Mouse (Mus musculus) lung, postnatal 0 days (tissue): ENCODE measurements around the gene Nxt1. TPM values are rescaled to one million over a fixed set of nuclear protein-coding genes. Genes with fewer than 3 reads are reported as not detected.

Experiments used
- ATAC-seq: fragments of 200-750 bp; cut with Nextera tagmentation; 2 replicates; pipeline ENCODE4 v1.8.0; 2017; ENCODE audit warnings: moderate library complexity
- DNase-seq: peaks from one replicate; pipeline ENCODE4 v3.0.0-alpha.2; 2016; ENCODE audit warnings: low spot score
- H3K27ac ChIP-seq: fragments of 300-500 bp; sonication (generic); 2 replicates; pipeline ENCODE4 v1.5.1; 2014; ENCODE audit warnings: antibody characterized with exemption, mild to moderate bottlenecking, low read length, mixed read lengths
- H3K27me3 ChIP-seq: fragments of 300-500 bp; sonication (generic); replicated peaks from 2 replicates; pipeline ENCODE4 v1.6.1; 2014; ENCODE audit warnings: low read length, mixed read lengths; ENCODE audit not compliant: insufficient read depth
- H3K36me3 ChIP-seq: fragments of 300-500 bp; sonication (generic); 2 replicates; pipeline ENCODE4 v1.6.1; 2014; ENCODE audit warnings: low read length, mixed read lengths; ENCODE audit not compliant: insufficient read depth
- H3K4me1 ChIP-seq: fragments of 300-500 bp; sonication (generic); 2 replicates; pipeline ENCODE4 v1.6.1; 2014; ENCODE audit warnings: antibody characterized with exemption, low read depth, low read length, mixed read lengths; ENCODE audit not compliant: insufficient read depth
- H3K4me2 ChIP-seq: fragments of 300-500 bp; sonication (generic); replicated peaks from 2 replicates; pipeline ENCODE4 v1.6.1; 2014; ENCODE audit warnings: low read depth, mild to moderate bottlenecking, low read length, moderate library complexity, mixed read lengths
- H3K4me3 ChIP-seq: fragments of 300-500 bp; sonication (generic); 2 replicates; pipeline ENCODE4 v1.5.1; 2014; ENCODE audit warnings: low read depth, low read length
- H3K9ac ChIP-seq: fragments of 300-500 bp; sonication (generic); replicated peaks from 2 replicates; pipeline ENCODE4 v1.6.1; 2014; ENCODE audit warnings: low read depth, mild to moderate bottlenecking
- H3K9me3 ChIP-seq: fragments of 300-500 bp; sonication (generic); 2 replicates; pipeline ENCODE4 v1.6.1; 2016; ENCODE audit warnings: low read length, mixed read lengths
- CTCF ChIP-seq: IDR thresholded peaks from 2 replicates; pipeline ENCODE4 v1.5.1; 2016; ENCODE audit warnings: antibody characterized with exemption, mild to moderate bottlenecking
- EP300 ChIP-seq: IDR thresholded peaks from 2 replicates; pipeline ENCODE4 v1.6.1; 2016; ENCODE audit warnings: antibody characterized with exemption, mild to moderate bottlenecking, control low read depth
- WGBS: fragments of 180-500 bp; shearing (Covaris S2); extraction: QIAGEN DNeasy Blood & Tissue Kit; methylation state at CpG from one replicate; pipeline ENCODE4 v1.1.7; 2014; 5-methylcytosine and 5-hydroxymethylcytosine counted together
- polyA plus RNA-seq: library from polyadenylated mRNA; unstranded; fragments of >200 nt; fragmentation: Nextera tagmentation; extraction: Ambion mirVana; gene quantifications from 2 replicates; pipeline ENCODE4 v1.2.1, GENCODE M21; 2015

The Nxt1 gene
- polyA plus RNA-seq, 1 experiment from 2014 or later = 46.2 TPM

- TF ChIP-seq CTCF = no peak
- TF ChIP-seq EP300 = peak; percentile 81
- Histone ChIP-seq H3K27ac (0 out of 2 replicates have a peak overlapping the region, but pooled peaks have one; percentile 23), H3K4me3 (no peak overlapping the region), H3K4me2 (no peak overlapping the region), H3K9me3 (no peaks in the 10 kb centered on the region), H3K36me3 (peaks cover 15% of the 10 kb centered on the region), H3K27me3 (no peaks in the 10 kb centered on the region), H3K9ac (no peak overlapping the region), H3K4me1 (peaks cover 4% of the 10 kb centered on the region; the same call in 1 of the 2 replicates)
- ATAC-seq (peak; percentile 13), DNase-seq (peak; percentile 89)
- WGBS = 60% methylated on average over 3 of the region's 3 CpGs
Measured at GRCm38 (mm10) chr2:148685709-148686108, 13.3 kb downstream of the Nxt1 start.

GRCm38 (mm10) chr2:148686862-148687261 is 14.5 kb downstream of the Nxt1 start:
- H3K4me1 ChIP-seq = peaks cover under 1% of the 10 kb centered on the region; the same call in 1 of the 2 replicates
- no peaks in the 10 kb centered on the region for H3K9me3 ChIP-seq
- no peaks in the 10 kb centered on the region for H3K27me3 ChIP-seq
- no peak overlapping the region for H3K9ac ChIP-seq
- H3K36me3 ChIP-seq = peaks cover 22% of the 10 kb centered on the region
- peak; percentile 77 for ATAC-seq
- no peak for TF ChIP-seq EP300
- TF ChIP-seq CTCF = no peak
- H3K27ac ChIP-seq = no peak overlapping the region
- peak; percentile 58 for DNase-seq
- no peak overlapping the region for H3K4me2 ChIP-seq
- WGBS = 68% methylated on average over 1 of the region's 1 CpGs
- no peak overlapping the region for H3K4me3 ChIP-seq

- no peak for TF ChIP-seq CTCF
- DNase-seq (no peak), ATAC-seq (no peak)
- H3K4me1 ChIP-seq = no peaks in the 10 kb centered on the region
- peaks cover 26% of the 10 kb centered on the region for H3K36me3 ChIP-seq
- 64% methylated on average over 5 of the region's 5 CpGs for WGBS
- H3K9me3 ChIP-seq = no peaks in the 10 kb centered on the region
- H3K9ac ChIP-seq = no peak overlapping the region
- H3K4me2 ChIP-seq = no peak overlapping the region
- no peak overlapping the region for H3K27ac ChIP-seq
- H3K27me3 ChIP-seq = no peaks in the 10 kb centered on the region
- H3K4me3 ChIP-seq = no peak overlapping the region
Measured at GRCm38 (mm10) chr2:148687971-148688370, 15.6 kb downstream of the Nxt1 start.

GRCm38 (mm10) chr2:148689444-148690140 is 17.2 kb downstream of the Nxt1 start:
- Histone ChIP-seq H3K4me2 (no peak overlapping the region), H3K9ac (no peak overlapping the region), H3K4me3 (no peak overlapping the region), H3K9me3 (no peaks in the 10 kb centered on the region), H3K36me3 (peaks cover 29% of the 10 kb centered on the region), H3K27ac (no peak overlapping the region), H3K4me1 (no peaks in the 10 kb centered on the region), H3K27me3 (no peaks in the 10 kb centered on the region)
- 89% methylated on average over 6 of the region's 6 CpGs for WGBS
- no peak for DNase-seq
- TF ChIP-seq CTCF (no peak), EP300 (no peak)
- no peak for ATAC-seq

GRCm38 (mm10) chr2:148690291-148690690 is 17.9 kb downstream of the Nxt1 start:
- DNase-seq (no peak), ATAC-seq (no peak)
- Histone ChIP-seq H3K4me2 (no peak overlapping the region), H3K36me3 (peaks cover 24% of the 10 kb centered on the region), H3K4me3 (no peak overlapping the region), H3K4me1 (no peaks in the 10 kb centered on the region), H3K9ac (no peak overlapping the region), H3K9me3 (no peaks in the 10 kb centered on the region), H3K27me3 (no peaks in the 10 kb centered on the region), H3K27ac (no peak overlapping the region)
- WGBS = 94% methylated on average over 3 of the region's 3 CpGs
- no peak for TF ChIP-seq EP300
- no peak for TF ChIP-seq CTCF

- WGBS = 94% methylated on average over 5 of the region's 5 CpGs
- ATAC-seq = no peak
- no peak overlapping the region for H3K9ac ChIP-seq
- H3K4me3 ChIP-seq = no peak overlapping the region
- no peak overlapping the region for H3K27ac ChIP-seq
- H3K9me3 ChIP-seq = no peaks in the 10 kb centered on the region
- no peaks in the 10 kb centered on the region for H3K27me3 ChIP-seq
- no peak overlapping the region for H3K4me2 ChIP-seq
- DNase-seq = no peak
- H3K36me3 ChIP-seq = peaks cover 24% of the 10 kb centered on the region
- TF ChIP-seq EP300 (no peak), CTCF (no peak)
- no peaks in the 10 kb centered on the region for H3K4me1 ChIP-seq
Measured at GRCm38 (mm10) chr2:148690781-148691180, 18.4 kb downstream of the Nxt1 start.
